Mouse (Mus musculus): ENCODE data around the gene Mcm2.

DNA sequence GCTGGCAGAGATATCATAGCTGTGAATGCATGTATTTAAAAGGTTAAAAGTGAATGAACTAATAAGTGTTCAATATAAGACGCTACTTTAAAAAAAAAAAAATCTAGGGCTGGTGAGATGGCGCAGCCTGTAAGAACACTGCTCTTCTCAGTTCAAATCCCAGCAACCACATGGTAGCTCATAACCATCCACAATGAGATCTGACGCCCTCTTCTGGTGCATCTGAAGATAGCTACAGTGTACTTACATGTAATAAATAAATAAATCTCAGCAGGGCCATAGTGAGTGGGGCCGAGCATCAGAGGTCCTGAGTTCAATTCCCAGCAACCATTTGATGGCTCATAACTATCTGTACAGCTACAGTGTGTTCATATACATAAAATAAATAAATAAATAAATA is 19.1 kb downstream of the Mcm2 start:
- TF ChIP-seq CTCF (IDR thresholded peaks at IDR 0.05; ENCODE audit: low read depth) (peak; percentile 43; the same call in 1 of the 2 replicates), EP300 (optimal IDR thresholded peaks at IDR 0.05) (no peak)

All from stomach, postnatal 0 days (tissue).